Mouse (Mus musculus) lung, postnatal 0 days (tissue): Measurements from ENCODE around the gene Ggt5.

Source experiments
- CTCF ChIP-seq: IDR thresholded peaks from 2 replicates; pipeline ENCODE4 v1.5.1; 2016; ENCODE audit warnings: antibody characterized with exemption, mild to moderate bottlenecking
- EP300 ChIP-seq: IDR thresholded peaks from 2 replicates; pipeline ENCODE4 v1.6.1; 2016; ENCODE audit warnings: antibody characterized with exemption, mild to moderate bottlenecking, control low read depth

- TF ChIP-seq CTCF (no peak), EP300 (no peak)
Observed at GRCm38 (mm10) chr10:75600189-75600730, 11.1 kb downstream of the Ggt5 start.
